Mouse (Mus musculus) spleen, adult 2 months (tissue): ENCODE data around the gene Fxr1.

Source experiments
- CTCF ChIP-seq: fragments of 200-500 bp; IDR thresholded peaks from 2 replicates; pipeline ENCODE4 v1.5.1; 2011; ENCODE audit warnings: mild to moderate bottlenecking, inconsistent platforms; ENCODE audit not compliant: insufficient read depth, insufficient read length, insufficient replicate concordance; ENCODE audit errors: extremely low read depth
- POLR2A ChIP-seq: fragments of 200-500 bp; IDR thresholded peaks from 2 replicates; pipeline ENCODE4 v1.6.1; 2011; ENCODE audit warnings: low read depth, low read length, inconsistent platforms

GRCm38 (mm10) chr3:34062352-34062751 lies 42.6 kb downstream of the Fxr1 start:
- no peak for TF ChIP-seq CTCF
- no peak for TF ChIP-seq POLR2A
